Mouse (Mus musculus) heart, adult 2 months (tissue): ENCODE results near the gene Lmln.

Experiments used
- CTCF ChIP-seq: fragments of 200-600 bp; IDR thresholded peaks from 2 replicates; pipeline ENCODE4 v1.8.1; 2022; ENCODE audit warnings: antibody characterized with exemption, mild to moderate bottlenecking, moderate library complexity
- POLR2A ChIP-seq: fragments of 200-500 bp; IDR thresholded peaks from 2 replicates; pipeline ENCODE4 v1.6.1; 2011; ENCODE audit warnings: mild to moderate bottlenecking, low read depth, low read length, control low read depth; ENCODE audit not compliant: insufficient read depth

- TF ChIP-seq POLR2A (no peak), CTCF (no peak)
Observed at GRCm38 (mm10) chr16:33148135-33148534, 85.8 kb downstream of the Lmln start.
